Mouse (Mus musculus) heart, postnatal 0 days (tissue): ENCODE measurements around the gene Dennd1a. TPM values are rescaled to one million over a fixed set of nuclear protein-coding genes. Genes with fewer than 3 reads are reported as not detected.

Experiments
- ATAC-seq: fragments of 200-750 bp; cut with Nextera tagmentation; 2 replicates; pipeline ENCODE4 v1.8.0; 2017; ENCODE audit warnings: low read depth, moderate number of reproducible peaks, moderate library complexity; ENCODE audit not compliant: insufficient read depth
- DNase-seq: peaks from one replicate; pipeline ENCODE4 v3.0.0-alpha.2; 2016; ENCODE audit warnings: low spot score
- H3K27ac ChIP-seq: fragments of 300-500 bp; sonication (generic); 2 replicates; pipeline ENCODE4 v1.5.1; 2014; ENCODE audit warnings: low read depth, mild to moderate bottlenecking
- H3K27me3 ChIP-seq: fragments of 300-500 bp; sonication (generic); 2 replicates; pipeline ENCODE4 v1.6.1; 2014; ENCODE audit warnings: low read length, mixed read lengths; ENCODE audit not compliant: control insufficient read depth, insufficient read depth
- H3K36me3 ChIP-seq: fragments of 300-500 bp; sonication (generic); replicated peaks from 2 replicates; pipeline ENCODE4 v1.6.1; 2014; ENCODE audit warnings: low read length, mixed read lengths; ENCODE audit not compliant: control insufficient read depth, insufficient read depth
- H3K4me1 ChIP-seq: fragments of 300-500 bp; sonication (generic); 2 replicates; pipeline ENCODE4 v1.6.1; 2014; ENCODE audit warnings: antibody characterized with exemption; ENCODE audit not compliant: control insufficient read depth, insufficient read depth
- H3K4me2 ChIP-seq: fragments of 300-500 bp; sonication (generic); 2 replicates; pipeline ENCODE4 v1.6.1; 2014; ENCODE audit warnings: low read depth, mild to moderate bottlenecking, low read length, moderate library complexity
- H3K4me3 ChIP-seq: fragments of 300-500 bp; sonication (generic); 2 replicates; pipeline ENCODE4 v1.5.1; 2014; ENCODE audit warnings: low read depth, low read length
- H3K9ac ChIP-seq: fragments of 300-500 bp; sonication (generic); replicated peaks from 2 replicates; pipeline ENCODE4 v1.6.1; 2014; ENCODE audit warnings: low read depth, low read length, mixed read lengths
- H3K9me3 ChIP-seq: fragments of 300-500 bp; sonication (generic); replicated peaks from 2 replicates; pipeline ENCODE4 v1.6.1; 2016; ENCODE audit warnings: low read length; ENCODE audit not compliant: control insufficient read depth
- CTCF ChIP-seq: IDR thresholded peaks from 2 replicates; pipeline ENCODE4 v1.5.1; 2016; ENCODE audit warnings: antibody characterized with exemption, control low read depth, low read depth
- EP300 ChIP-seq: IDR thresholded peaks from 2 replicates; pipeline ENCODE4 v1.6.1; 2016; ENCODE audit warnings: antibody characterized with exemption, low read depth
- WGBS: fragments of 180-500 bp; shearing (Covaris S2); extraction: QIAGEN DNeasy Blood & Tissue Kit; methylation state at CpG from one replicate; pipeline ENCODE4 v1.1.7; 2014; 5-methylcytosine and 5-hydroxymethylcytosine counted together
- polyA plus RNA-seq: library from polyadenylated mRNA; unstranded; fragments of >200 nt; fragmentation: Nextera tagmentation; extraction: Ambion mirVana; gene quantifications from 2 replicates; pipeline ENCODE4 v1.2.1, GENCODE M21; 2015
- total RNA-seq: library from RNA; depleted of rRNA; stranded (reverse); fragments of >200 nt; gene quantifications from 2 replicates; pipeline ENCODE4 v1.2.3, GENCODE M21; 2014; ENCODE audit warnings: low replicate concordance

Dennd1a gene
- total and polyA plus RNA-seq, 2 experiments from 2014 or later: 5.7 to 15.8 TPM

DNA sequence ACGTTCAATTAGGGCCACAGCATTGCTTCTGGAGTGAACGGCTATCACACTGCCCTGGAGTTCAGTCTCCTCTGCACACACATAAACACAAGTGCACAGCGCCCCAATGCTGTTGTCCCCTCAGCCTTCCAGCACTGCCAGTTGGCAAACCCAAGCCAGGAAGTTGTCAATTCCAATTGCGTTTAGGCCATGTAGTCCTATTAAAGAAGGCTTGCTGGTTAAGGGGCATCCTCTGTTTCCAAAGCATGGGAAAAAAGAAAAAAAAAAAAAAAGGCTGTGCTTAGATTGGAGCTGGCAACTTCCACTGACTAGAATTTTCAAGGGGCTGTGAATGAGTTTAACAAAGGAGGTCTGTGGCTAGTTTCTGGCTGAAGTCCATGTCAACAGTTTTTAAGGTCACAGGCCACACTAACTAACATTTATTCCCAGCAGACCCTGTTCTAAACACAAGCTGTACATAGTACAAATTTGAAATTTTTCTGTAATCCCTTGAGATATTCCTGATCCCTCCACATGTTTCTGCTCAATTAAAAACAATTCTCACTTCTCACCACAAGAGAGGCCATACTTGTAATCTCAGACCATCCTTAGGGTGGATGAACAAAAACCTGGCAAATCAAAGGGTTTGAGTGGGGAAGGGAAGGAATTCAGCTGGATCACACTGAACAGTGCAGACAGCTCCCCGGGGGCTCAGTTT lies 175.4 kb downstream of the Dennd1a start:
- H3K4me3 ChIP-seq: no peak overlapping the region
- TF ChIP-seq CTCF (no peak), EP300 (no peak)
- H3K27ac ChIP-seq: no peak overlapping the region
- H3K9ac ChIP-seq: no peak overlapping the region
- no peaks in the 10 kb centered on the region for H3K4me1 ChIP-seq
- ATAC-seq: peak; percentile 51
- no peaks in the 10 kb centered on the region for H3K9me3 ChIP-seq
- WGBS: 50% methylated on average over 5 of the region's 5 CpGs
- no peak overlapping the region for H3K4me2 ChIP-seq
- DNase-seq: peak; percentile 30
- no peaks in the 10 kb centered on the region for H3K36me3 ChIP-seq
- H3K27me3 ChIP-seq: no peaks in the 10 kb centered on the region

DNA sequence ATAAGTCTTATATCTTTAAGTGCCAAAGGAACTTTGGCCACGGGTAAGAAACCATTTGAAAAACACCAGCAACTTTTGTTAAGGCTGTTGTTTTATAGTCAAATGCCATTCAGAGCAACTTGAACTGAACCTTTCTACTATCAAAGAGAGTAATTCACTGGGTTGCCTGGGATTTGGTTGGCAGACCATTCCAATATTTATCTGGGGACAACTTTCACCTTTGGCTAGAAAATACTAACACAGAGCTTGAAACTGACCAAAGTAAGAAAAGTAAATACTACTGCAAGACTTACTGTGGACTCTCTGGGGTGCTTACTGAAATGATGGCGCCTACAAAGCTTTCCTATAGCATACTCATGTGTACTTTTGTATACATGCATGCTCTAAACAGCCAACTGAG lies 178.6 kb downstream of the Dennd1a start:
- no peak overlapping the region for H3K4me2 ChIP-seq
- H3K9me3 ChIP-seq: no peaks in the 10 kb centered on the region
- ATAC-seq: no peak
- no peak for DNase-seq
- TF ChIP-seq CTCF (no peak), EP300 (no peak)
- no peak overlapping the region for H3K27ac ChIP-seq
- no peaks in the 10 kb centered on the region for H3K4me1 ChIP-seq
- 77% methylated on average over 2 of the region's 2 CpGs for WGBS
- no peak overlapping the region for H3K4me3 ChIP-seq
- H3K36me3 ChIP-seq: no peaks in the 10 kb centered on the region
- H3K27me3 ChIP-seq: no peaks in the 10 kb centered on the region
- H3K9ac ChIP-seq: no peak overlapping the region

DNA sequence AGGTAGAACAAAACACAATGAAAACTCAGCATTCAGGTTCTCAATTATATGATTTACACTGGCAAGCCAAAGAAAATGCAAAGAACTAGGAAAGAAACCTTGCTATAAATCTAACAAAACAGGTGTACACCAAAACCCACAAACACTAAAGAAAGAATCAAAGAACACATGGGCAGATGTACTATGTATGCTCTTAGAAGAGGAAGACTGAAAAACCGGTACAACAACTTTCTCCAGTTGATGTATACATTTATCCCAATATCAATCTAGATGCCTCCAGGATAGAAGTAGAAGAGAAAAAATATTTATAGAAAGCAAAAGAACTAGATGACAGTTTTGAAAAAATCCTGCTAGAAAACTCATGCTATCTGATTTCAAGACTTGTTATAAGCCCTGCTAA lies 184.5 kb downstream of the Dennd1a start:
- H3K36me3 ChIP-seq: no peaks in the 10 kb centered on the region
- ATAC-seq (no peak), DNase-seq (no peak)
- peaks cover 9% of the 10 kb centered on the region; the same call in 1 of the 2 replicates for H3K4me1 ChIP-seq
- no peak overlapping the region for H3K9ac ChIP-seq
- TF ChIP-seq CTCF: no peak
- no peak for TF ChIP-seq EP300
- H3K27me3 ChIP-seq: no peaks in the 10 kb centered on the region
- H3K4me2 ChIP-seq: no peak overlapping the region
- no peak overlapping the region for H3K27ac ChIP-seq
- no peaks in the 10 kb centered on the region for H3K9me3 ChIP-seq
- H3K4me3 ChIP-seq: no peak overlapping the region
- 85% methylated on average over 1 of the region's 1 CpGs for WGBS

DNA sequence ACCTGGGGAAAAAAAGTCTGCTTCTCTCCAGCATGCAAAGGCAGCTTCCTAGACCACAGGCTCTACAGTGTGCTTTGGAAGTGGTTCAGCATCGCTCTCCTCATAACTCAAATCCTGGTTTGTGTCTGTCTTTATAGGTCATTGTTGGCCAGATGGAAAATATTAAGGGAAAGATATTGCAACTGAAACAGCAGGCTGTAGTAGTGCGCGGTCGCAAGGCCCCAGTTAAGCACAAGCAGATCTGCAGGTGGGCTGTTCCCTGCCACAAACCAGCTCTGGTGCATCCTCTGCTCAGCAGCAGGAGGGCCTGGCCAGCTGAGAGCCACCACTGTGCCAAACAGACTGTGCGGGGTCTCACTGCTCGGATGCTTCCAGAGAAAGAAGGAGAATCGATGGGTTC lies 186.9 kb downstream of the Dennd1a start:
- no peak for ATAC-seq
- H3K4me3 ChIP-seq: no peak overlapping the region
- no peak for DNase-seq
- H3K9me3 ChIP-seq: no peaks in the 10 kb centered on the region
- no peaks in the 10 kb centered on the region for H3K27me3 ChIP-seq
- H3K9ac ChIP-seq: no peak overlapping the region
- TF ChIP-seq EP300 (no peak), CTCF (no peak)
- no peaks in the 10 kb centered on the region for H3K36me3 ChIP-seq
- WGBS: 72% methylated on average over 7 of the region's 7 CpGs
- peaks cover 9% of the 10 kb centered on the region; the same call in 1 of the 2 replicates for H3K4me1 ChIP-seq
- no peak overlapping the region for H3K4me2 ChIP-seq
- H3K27ac ChIP-seq: no peak overlapping the region

DNA sequence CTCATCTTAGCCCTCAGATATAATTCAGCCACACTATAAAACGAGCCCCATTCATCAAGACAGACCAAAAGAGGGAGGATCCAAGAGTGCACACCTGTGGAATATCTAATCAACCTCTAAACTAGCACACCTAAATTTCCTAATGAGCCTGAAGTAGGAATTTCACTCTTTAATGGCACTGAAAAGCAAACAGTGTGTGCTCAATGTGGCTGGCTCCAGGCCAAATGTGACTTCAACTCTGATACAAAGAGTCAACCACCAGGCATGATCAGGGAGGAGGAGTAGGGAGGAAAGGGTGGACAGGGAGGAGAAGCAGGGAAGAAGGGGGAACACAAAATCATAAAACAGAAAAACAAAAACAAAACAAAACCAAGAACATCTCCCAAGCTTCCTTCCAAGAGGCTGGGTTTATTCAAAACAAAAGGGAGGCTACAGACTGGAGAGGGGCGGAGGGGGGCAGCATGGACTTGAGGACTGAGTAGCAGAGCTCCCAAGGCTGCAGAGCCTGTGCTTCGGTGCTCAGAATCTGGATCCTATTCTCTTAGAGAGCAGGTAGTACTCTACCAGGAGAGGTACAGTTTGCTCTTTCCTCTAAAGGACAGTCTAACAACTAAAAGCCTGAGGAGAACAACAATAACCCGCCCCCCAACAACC lies 187.9 kb downstream of the Dennd1a start:
- no peak overlapping the region for H3K4me2 ChIP-seq
- no peak overlapping the region for H3K27ac ChIP-seq
- WGBS: 79% methylated on average over 4 of the region's 4 CpGs
- no peak for TF ChIP-seq EP300
- no peak for TF ChIP-seq CTCF
- no peaks in the 10 kb centered on the region for H3K27me3 ChIP-seq
- DNase-seq (no peak), ATAC-seq (no peak)
- peaks cover 9% of the 10 kb centered on the region; the same call in 1 of the 2 replicates for H3K4me1 ChIP-seq
- H3K9ac ChIP-seq: no peak overlapping the region
- H3K36me3 ChIP-seq: no peaks in the 10 kb centered on the region
- no peak overlapping the region for H3K4me3 ChIP-seq
- H3K9me3 ChIP-seq: no peaks in the 10 kb centered on the region
